ENCODE assay signal across 22 mouse cellular contexts in the genomic region with DNA sequence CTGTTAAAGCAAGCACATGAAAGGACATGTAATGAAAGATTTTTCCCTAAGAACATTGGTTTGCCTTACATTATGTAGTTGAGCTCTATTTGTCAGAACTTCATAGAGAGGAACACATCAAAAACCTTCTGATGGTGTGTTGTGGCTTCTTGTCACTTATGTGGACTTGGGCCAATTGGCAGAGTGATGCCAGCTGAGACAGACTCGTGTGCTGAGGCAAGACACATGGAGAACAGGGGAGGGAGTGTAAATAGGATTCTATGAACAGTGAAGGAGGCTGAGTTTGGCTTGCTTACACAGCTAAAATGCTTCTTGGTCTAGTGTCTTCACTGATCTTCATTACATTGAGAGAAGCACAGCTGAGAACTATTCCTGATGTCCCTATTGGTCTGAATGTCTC.
"Had no signal": no experiment of that assay in that cellular context is flagged by ENCODE, and none has a peak within 500 bp of the region (broad histone marks: within the 10 kb centered on the region; RNA-seq: fewer than 3 reads in every experiment).

No protein-coding gene starts in this region.

- H3K9ac ChIP-seq: intestine, embryonic 15.5 days; kidney, embryonic 15.5 days; limb, embryonic 13.5 days; liver, embryonic 12.5 days; liver, embryonic 15.5 days; midbrain, embryonic 15.5 days; neural tube, embryonic 12.5 days; neural tube, embryonic 15.5 days had no signal

- H3K4me1 ChIP-seq: intestine, embryonic 15.5 days; kidney, embryonic 15.5 days; limb, embryonic 10.5 days; limb, embryonic 13.5 days; liver, embryonic 12.5 days; liver, embryonic 15.5 days; midbrain, embryonic 15.5 days; neural tube, embryonic 12.5 days; neural tube, embryonic 15.5 days had no signal

- H3K27ac ChIP-seq: intestine, embryonic 15.5 days; kidney, embryonic 15.5 days; limb, embryonic 10.5 days; limb, embryonic 13.5 days; liver, embryonic 12.5 days; liver, embryonic 15.5 days; midbrain, embryonic 15.5 days; neural tube, embryonic 12.5 days; neural tube, embryonic 15.5 days; stomach, postnatal 0 days had no signal

- H3K9me3 ChIP-seq: intestine, embryonic 15.5 days; kidney, embryonic 15.5 days; limb, embryonic 10.5 days; limb, embryonic 13.5 days; liver, embryonic 12.5 days; liver, embryonic 15.5 days; midbrain, embryonic 15.5 days; neural tube, embryonic 12.5 days; neural tube, embryonic 15.5 days had no signal

- H3K4me3 ChIP-seq: intestine, embryonic 15.5 days; kidney, embryonic 15.5 days; limb, embryonic 10.5 days; limb, embryonic 13.5 days; liver, embryonic 12.5 days; liver, embryonic 15.5 days; midbrain, embryonic 15.5 days; neural tube, embryonic 12.5 days; neural tube, embryonic 15.5 days had no signal

- H3K27me3 ChIP-seq: intestine, embryonic 15.5 days; liver, embryonic 12.5 days; liver, embryonic 15.5 days; midbrain, embryonic 15.5 days; neural tube, embryonic 12.5 days; neural tube, embryonic 15.5 days had no signal

- H3K4me2 ChIP-seq: intestine, embryonic 15.5 days; kidney, embryonic 15.5 days; limb, embryonic 13.5 days; liver, embryonic 12.5 days; liver, embryonic 15.5 days; midbrain, embryonic 11.5 days; midbrain, embryonic 15.5 days; neural tube, embryonic 12.5 days; neural tube, embryonic 15.5 days had no signal

- DNase-seq: kidney, adult 11 months; kidney, adult 8-10 months; kidney, postnatal 10 days; kidney, postnatal 36 days; liver; right cerebral cortex, adult 18-20 months; right cerebral cortex, postnatal 14 days; right cerebral cortex, postnatal 4 days; thymus, adult 2 months; thymus, postnatal 14 days; thymus, postnatal 4 days had no signal

- H3K36me3 ChIP-seq: intestine, embryonic 15.5 days; kidney, embryonic 15.5 days; limb, embryonic 10.5 days; limb, embryonic 13.5 days; liver, embryonic 12.5 days; liver, embryonic 15.5 days; midbrain, embryonic 15.5 days; neural tube, embryonic 12.5 days; neural tube, embryonic 15.5 days had no signal

- ATAC-seq: intestine, embryonic 15.5 days; liver, embryonic 12.5 days; midbrain, embryonic 15.5 days had no signal
